Mouse (Mus musculus) limb, embryonic 14.5 days (tissue): ENCODE results near the gene Ctu2. TPM values are rescaled to one million over a fixed set of nuclear protein-coding genes. Genes with fewer than 3 reads are reported as not detected.

Experiments used
- ATAC-seq: fragments of 200-750 bp; cut with Nextera tagmentation; 2 replicates; pipeline ENCODE4 v1.8.0; 2017; ENCODE audit warnings: low read depth, moderate number of reproducible peaks, moderate TSS enrichment; ENCODE audit not compliant: low FRiP score
- DNase-seq: peaks from one replicate; pipeline ENCODE4 v3.0.0-alpha.2; 2015; ENCODE audit warnings: low spot score
- H3K27ac ChIP-seq: fragments of 300-500 bp; sonication (generic); replicated peaks from 2 replicates; pipeline ENCODE4 v1.5.1; 2014; ENCODE audit warnings: low read depth, mild to moderate bottlenecking, low read length, moderate library complexity, mixed read lengths
- H3K27me3 ChIP-seq: fragments of 300-500 bp; sonication (generic); 2 replicates; pipeline ENCODE4 v1.6.1; 2014; ENCODE audit warnings: low read length, mixed read lengths; ENCODE audit not compliant: control insufficient read depth, insufficient read depth
- H3K36me3 ChIP-seq: fragments of 300-500 bp; sonication (generic); 2 replicates; pipeline ENCODE4 v1.6.1; 2014; ENCODE audit warnings: mild to moderate bottlenecking, low read length, moderate library complexity, mixed read lengths; ENCODE audit not compliant: control insufficient read depth, insufficient read depth
- H3K4me1 ChIP-seq: fragments of 300-500 bp; sonication (generic); 2 replicates; pipeline ENCODE4 v1.6.1; 2014; ENCODE audit warnings: antibody characterized with exemption, low read length, mixed read lengths; ENCODE audit not compliant: control insufficient read depth, insufficient read depth
- H3K4me2 ChIP-seq: fragments of 300-500 bp; sonication (generic); replicated peaks from 2 replicates; pipeline ENCODE4 v1.6.1; 2014; ENCODE audit warnings: low read depth, mild to moderate bottlenecking, low read length, moderate library complexity; ENCODE audit not compliant: severe bottlenecking
- H3K4me3 ChIP-seq: fragments of 300-500 bp; sonication (generic); replicated peaks from 2 replicates; pipeline ENCODE4 v1.5.1; 2014; ENCODE audit warnings: low read length
- H3K9ac ChIP-seq: fragments of 300-500 bp; sonication (generic); 2 replicates; pipeline ENCODE4 v1.6.1; 2014; ENCODE audit warnings: mild to moderate bottlenecking, low read depth, low read length, moderate library complexity; ENCODE audit not compliant: severe bottlenecking
- H3K9me3 ChIP-seq: fragments of 300-500 bp; sonication (generic); 2 replicates; pipeline ENCODE4 v1.6.1; 2016; ENCODE audit warnings: low read length; ENCODE audit not compliant: control insufficient read depth
- POLR2A ChIP-seq: fragments of 200-500 bp; IDR thresholded peaks from 2 replicates; pipeline ENCODE4 v1.8.0; 2012; ENCODE audit warnings: inconsistent platforms, mild to moderate bottlenecking, moderate library complexity, borderline replicate concordance; ENCODE audit not compliant: insufficient read depth, insufficient read length; ENCODE audit errors: extremely low read depth
- WGBS: fragments of 180-500 bp; shearing (Covaris S2); extraction: QIAGEN DNeasy Blood & Tissue Kit; methylation state at CpG from one replicate; pipeline ENCODE4 v1.1.7; 2014; 5-methylcytosine and 5-hydroxymethylcytosine counted together
- microRNA-seq: library from miRNA; unstranded; fragments of <30 nt; microRNA quantifications from one replicate; pipeline ENCODE4, GENCODE M21; 2016
- polyA plus RNA-seq, 2 experiments: library from polyadenylated mRNA; depleted of rRNA in 1 of 2; stranded (reverse) in 1 of 2; unstranded in 1 of 2; fragments of >200 nt; fragmentation: Nextera tagmentation in 1 of 2; extraction: Ambion mirVana in 1 of 2; gene quantifications; 2 replicates each; pipeline versions ENCODE4 v1.2.1 to v1.2.3; 2012 to 2014

Gene Ctu2
- polyA plus RNA-seq, 2 experiments: 49.5 to 57.1 TPM

- H3K4me1 ChIP-seq: peaks cover 2% of the 10 kb centered on the region; the same call in 1 of the 2 replicates
- H3K27ac ChIP-seq: no peak overlapping the region
- H3K9ac ChIP-seq: no peak overlapping the region
- WGBS: 78% methylated on average over 8 of the region's 8 CpGs
- no peak for ATAC-seq
- TF ChIP-seq POLR2A: no peak
- H3K27me3 ChIP-seq: no peaks in the 10 kb centered on the region
- no peak overlapping the region for H3K4me2 ChIP-seq
- H3K36me3 ChIP-seq: no peaks in the 10 kb centered on the region
- DNase-seq: no peak
- H3K4me3 ChIP-seq: no peak overlapping the region
- no peaks in the 10 kb centered on the region for H3K9me3 ChIP-seq
Observed at GRCm38 (mm10) chr8:122531312-122531711, 55.4 kb downstream of the Ctu2 start.

Small RNA genes lying within 50 kb of the gene (microRNA-seq; reads per million reads assigned to microRNA genes)
- gene Gm24366: not detected

Other genes starting within 250 kb of the Ctu2 start
- gene Zfpm1, start 194.0 kb upstream of the Ctu2 start, polyA plus RNA-seq (2012; rRNA removed): 10.4 and 13.8 TPM in 2 replicates
- gene Zfpm1, start 194.0 kb upstream of the Ctu2 start, polyA plus RNA-seq (2014; fragmentation: Nextera tagmentation; extraction: Ambion mirVana): 1.9 and 2.1 TPM in 2 replicates
- gene Trhr2, start 115.4 kb upstream of the Ctu2 start, polyA plus RNA-seq (2012; rRNA removed): 1.7 and 3.2 TPM in 2 replicates
- gene Trhr2, start 115.4 kb upstream of the Ctu2 start, polyA plus RNA-seq (2014; fragmentation: Nextera tagmentation; extraction: Ambion mirVana): 0.25 TPM in 1 of 2 replicates, not detected in the other
- 50.9 and 58.1 TPM in 2 replicates for gene Zc3h18, start 99.5 kb upstream of the Ctu2 start, polyA plus RNA-seq (2012; rRNA removed)
- 31.3 and 38.5 TPM in 2 replicates for gene Zc3h18, start 99.5 kb upstream of the Ctu2 start, polyA plus RNA-seq (2014; fragmentation: Nextera tagmentation; extraction: Ambion mirVana)
- 0.49 and 0.92 TPM in 2 replicates for gene Il17c, start 54.1 kb upstream of the Ctu2 start, polyA plus RNA-seq (2012; rRNA removed)
- not detected in 2 replicates for gene Il17c, start 54.1 kb upstream of the Ctu2 start, polyA plus RNA-seq (2014; fragmentation: Nextera tagmentation; extraction: Ambion mirVana)
- gene Cyba, start 43.2 kb upstream of the Ctu2 start, polyA plus RNA-seq (2012; rRNA removed): 108 and 131 TPM in 2 replicates
- gene Cyba, start 43.2 kb upstream of the Ctu2 start, polyA plus RNA-seq (2014; fragmentation: Nextera tagmentation; extraction: Ambion mirVana): 183 and 188 TPM in 2 replicates
- 42.3 and 50.1 TPM in 2 replicates for gene Mvd, start 32.7 kb upstream of the Ctu2 start, polyA plus RNA-seq (2012; rRNA removed)
- 30.9 and 38.2 TPM in 2 replicates for gene Mvd, start 32.7 kb upstream of the Ctu2 start, polyA plus RNA-seq (2014; fragmentation: Nextera tagmentation; extraction: Ambion mirVana)
- 2.1 and 2.5 TPM in 2 replicates for gene Snai3, start 15.4 kb upstream of the Ctu2 start, polyA plus RNA-seq (2012; rRNA removed)
- 1.2 and 2.1 TPM in 2 replicates for gene Snai3, start 15.4 kb upstream of the Ctu2 start, polyA plus RNA-seq (2014; fragmentation: Nextera tagmentation; extraction: Ambion mirVana)
- gene Rnf166, start 79 bp upstream of the Ctu2 start, polyA plus RNA-seq (2012; rRNA removed): 80.1 and 103 TPM in 2 replicates
- gene Rnf166, start 79 bp upstream of the Ctu2 start, polyA plus RNA-seq (2014; fragmentation: Nextera tagmentation; extraction: Ambion mirVana): 47.0 and 49.5 TPM in 2 replicates
- 93.3 and 120 TPM in 2 replicates for gene Piezo1, start 75.2 kb downstream of the Ctu2 start, polyA plus RNA-seq (2012; rRNA removed)
- gene Piezo1, start 75.2 kb downstream of the Ctu2 start, polyA plus RNA-seq (2014; fragmentation: Nextera tagmentation; extraction: Ambion mirVana): 20.4 and 20.7 TPM in 2 replicates
- 79.0 and 103 TPM in 2 replicates for gene Cdt1, start 91.9 kb downstream of the Ctu2 start, polyA plus RNA-seq (2012; rRNA removed)
- gene Cdt1, start 91.9 kb downstream of the Ctu2 start, polyA plus RNA-seq (2014; fragmentation: Nextera tagmentation; extraction: Ambion mirVana): 34.0 and 34.2 TPM in 2 replicates
- gene Aprt, start 100.8 kb downstream of the Ctu2 start, polyA plus RNA-seq (2012; rRNA removed): 199 and 217 TPM in 2 replicates
- 348 and 382 TPM in 2 replicates for gene Aprt, start 100.8 kb downstream of the Ctu2 start, polyA plus RNA-seq (2014; fragmentation: Nextera tagmentation; extraction: Ambion mirVana)
- 14.7 and 17.1 TPM in 2 replicates for gene Galns, start 135.3 kb downstream of the Ctu2 start, polyA plus RNA-seq (2012; rRNA removed)
- gene Galns, start 135.3 kb downstream of the Ctu2 start, polyA plus RNA-seq (2014; fragmentation: Nextera tagmentation; extraction: Ambion mirVana): 12.0 and 12.7 TPM in 2 replicates
- 96.8 and 129 TPM in 2 replicates for gene Trappc2l, start 135.5 kb downstream of the Ctu2 start, polyA plus RNA-seq (2012; rRNA removed)
- 70.2 and 70.5 TPM in 2 replicates for gene Trappc2l, start 135.5 kb downstream of the Ctu2 start, polyA plus RNA-seq (2014; fragmentation: Nextera tagmentation; extraction: Ambion mirVana)
- gene Pabpn1l, start 146.6 kb downstream of the Ctu2 start, polyA plus RNA-seq (2012; rRNA removed): 0.05 TPM in 1 of 2 replicates, not detected in the other
- not detected in 2 replicates for gene Pabpn1l, start 146.6 kb downstream of the Ctu2 start, polyA plus RNA-seq (2014; fragmentation: Nextera tagmentation; extraction: Ambion mirVana)
- gene Cbfa2t3, start 223.0 kb downstream of the Ctu2 start, polyA plus RNA-seq (2012; rRNA removed): 6.1 and 7.2 TPM in 2 replicates
- gene Cbfa2t3, start 223.0 kb downstream of the Ctu2 start, polyA plus RNA-seq (2014; fragmentation: Nextera tagmentation; extraction: Ambion mirVana): 6.0 and 6.1 TPM in 2 replicates